Mouse (Mus musculus): ENCODE results near the gene Msmp.
A peak's percentile ranks its signal among the peaks of the same experiment; 100 is the strongest.

DNA sequence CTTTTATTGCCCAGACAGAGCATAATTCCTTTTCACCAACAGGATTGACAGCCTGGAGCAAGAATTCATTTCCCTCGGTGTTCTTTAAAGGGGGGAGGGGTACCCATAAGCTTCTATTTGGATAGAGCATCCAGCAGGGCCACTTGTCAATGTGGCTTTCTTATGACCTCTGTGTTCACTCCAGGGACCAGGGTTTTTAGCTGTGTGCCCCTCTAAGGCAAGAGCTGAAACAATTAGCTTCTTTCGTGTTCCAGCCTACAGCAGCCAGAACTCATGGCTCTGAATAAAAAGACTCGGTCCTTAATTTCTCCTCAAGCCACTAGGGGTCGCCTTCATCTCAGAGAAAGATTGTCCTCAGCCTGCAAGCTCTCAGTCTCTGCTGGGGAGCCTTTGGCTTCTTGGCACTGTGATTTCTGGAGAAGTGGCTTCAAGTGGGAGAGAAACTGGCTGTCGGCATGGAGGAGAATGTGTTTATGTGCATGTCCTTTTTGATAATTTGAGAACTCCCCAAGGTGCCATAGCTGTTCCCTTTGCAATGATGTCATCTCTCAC, 45.8 kb upstream of the Msmp start:
- TF ChIP-seq POLR2A (IDR thresholded peaks at IDR 0.05; ENCODE audit: extremely low read depth, insufficient read depth, low read length) (peak; percentile 43; the same call in 1 of the 2 replicates), CTCF (IDR thresholded peaks at IDR 0.05; ENCODE audit: extremely low read depth, insufficient read depth, low read length) (peak; percentile 81)
